Mouse (Mus musculus) testis, adult 2 months (tissue): ENCODE results near the gene Gpr82.

ENCODE experiments used
- CTCF ChIP-seq: fragments of 200-500 bp; IDR thresholded peaks from 2 replicates; pipeline ENCODE4 v1.5.1; 2012; ENCODE audit warnings: low read depth, mild to moderate bottlenecking, inconsistent platforms, low read length, moderate library complexity; ENCODE audit not compliant: control insufficient read depth, insufficient read depth, insufficient replicate concordance
- POLR2A ChIP-seq: fragments of 200-500 bp; IDR thresholded peaks from 2 replicates; pipeline ENCODE4 v1.6.1; 2012; ENCODE audit warnings: low read depth, mild to moderate bottlenecking, inconsistent platforms, low read length, moderate library complexity; ENCODE audit not compliant: control insufficient read depth

- TF ChIP-seq CTCF (no peak), POLR2A (no peak)
Measured at GRCm38 (mm10) chrX:13686589-13686988, 25.4 kb downstream of the Gpr82 start.
